Mouse (Mus musculus): Measurements from ENCODE around the gene Olfr926. TPM values are rescaled to one million over a fixed set of nuclear protein-coding genes. Genes with fewer than 3 reads are reported as not detected.
"Not testable (repeated sequence)": the region's sequence is repeated elsewhere in the genome, so short reads cannot be mapped to it uniquely, and the experiment has no call there.

The Olfr926 gene
- total and polyA plus RNA-seq, 3 experiments, result not detected

DNA sequence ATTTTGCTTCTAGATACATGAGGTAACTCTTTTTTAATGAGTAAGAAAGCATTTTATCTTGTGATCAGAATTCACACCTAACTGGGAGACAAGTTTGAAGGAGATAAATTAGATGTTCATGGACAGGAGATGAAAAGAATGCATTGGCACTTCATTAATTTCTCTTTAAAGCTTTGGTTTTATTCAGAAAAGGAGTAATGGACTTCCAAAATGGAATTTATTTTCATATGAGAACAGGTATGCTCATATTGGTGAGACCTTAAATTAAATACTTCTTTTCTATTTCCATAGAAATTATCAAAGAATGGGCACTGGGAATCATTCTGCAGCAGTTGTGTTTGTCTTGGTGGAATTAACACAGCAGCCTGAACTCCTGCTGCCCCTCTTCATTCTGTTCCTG, 22.2 kb upstream of the Olfr926 start, which contains the start of gene Olfr26:
TSS of gene Olfr26 (plus strand) at position 301 of the 400 bp plus-strand sequence.
- TF ChIP-seq MEF2A (IDR thresholded peaks at IDR 0.05; ENCODE audit: extremely low read depth, insufficient replicate concordance, low read depth, low read length, poor library complexity, severe bottlenecking) (no peak), CTCF (IDR thresholded peaks at IDR 0.05 in 2 of 3, conservative IDR thresholded peaks at IDR 0.05 in 1 of 3; ENCODE audit: control insufficient read depth in 1 of 3, insufficient read depth in 1 of 3, low read depth in 2 of 3, low read length in 3 of 3, poor library complexity in 1 of 3, severe bottlenecking in 1 of 3) (no peak)
- Histone ChIP-seq H3K27me3 (ENCODE audit: control insufficient read depth in 1 of 2, insufficient read depth in 2 of 2, low read length in 2 of 2) (no peaks in the 10 kb centered on the region; a peak in 1 of 4 replicates), H3K79me2 (ENCODE audit: control insufficient read depth, insufficient read depth, low read length, poor library complexity) (no peaks in the 10 kb centered on the region), H3K4me1 (ENCODE audit: control insufficient read depth in 1 of 2, insufficient read depth in 2 of 2, low read length in 2 of 2) (no peaks in the 10 kb centered on the region), H3K9me3 (replicated peaks; ENCODE audit: insufficient read depth, low read length) (no peaks in the 10 kb centered on the region), H3K27ac (ENCODE audit: control insufficient read depth, low read depth, low read length) (no peak within 1 kb of the TSS), H3K4me3 (ENCODE audit: control insufficient read depth in 1 of 2, insufficient read depth in 1 of 2, low read depth in 2 of 2, low read length in 2 of 2) (no peak within 1 kb of the TSS), H3K9ac (ENCODE audit: control insufficient read depth, low read depth, low read length, poor library complexity, severe bottlenecking) (no peak within 1 kb of the TSS), H3K36me3 (ENCODE audit: control insufficient read depth in 1 of 2, insufficient read depth in 2 of 2, low read length in 2 of 2) (no peaks in the 10 kb centered on the region)
- DNase-seq (ENCODE audit: low read depth, low spot score), result no peak

DNA sequence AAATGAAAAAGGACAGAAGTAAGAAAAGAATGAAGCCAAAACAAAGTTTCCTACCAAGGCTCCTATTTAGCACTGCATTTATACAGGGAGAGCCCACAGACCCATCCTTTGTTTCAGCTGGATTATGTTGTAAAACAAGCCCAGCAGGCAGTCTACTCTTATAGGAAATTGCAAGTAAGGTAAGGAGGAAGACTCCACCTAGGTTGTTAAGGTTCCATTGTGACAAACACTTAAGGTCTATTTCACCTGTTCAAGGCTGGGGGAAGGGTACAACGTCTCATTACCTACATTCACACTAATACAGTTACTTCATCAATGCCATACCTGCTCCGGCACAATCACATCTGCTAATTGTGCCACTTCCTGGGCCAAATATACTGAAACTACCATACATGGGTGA, 2.0 kb upstream of the Olfr926 start:
- H3K4me1 ChIP-seq (ENCODE audit: control insufficient read depth in 1 of 2, insufficient read depth in 2 of 2, low read length in 2 of 2); H3K9ac ChIP-seq (ENCODE audit: control insufficient read depth, low read depth, low read length, poor library complexity, severe bottlenecking); H3K36me3 ChIP-seq (ENCODE audit: control insufficient read depth in 1 of 2, insufficient read depth in 2 of 2, low read length in 2 of 2); H3K79me2 ChIP-seq (ENCODE audit: control insufficient read depth, insufficient read depth, low read length, poor library complexity); DNase-seq (ENCODE audit: low read depth, low spot score); H3K4me3 ChIP-seq (ENCODE audit: control insufficient read depth in 1 of 2, insufficient read depth in 1 of 2, low read depth in 2 of 2, low read length in 2 of 2); H3K27ac ChIP-seq (ENCODE audit: control insufficient read depth, low read depth, low read length); H3K9me3 ChIP-seq (replicated peaks; ENCODE audit: insufficient read depth, low read length); H3K27me3 ChIP-seq (ENCODE audit: control insufficient read depth in 1 of 2, insufficient read depth in 2 of 2, low read length in 2 of 2): not testable (repeated sequence)

Other genes with a start within 250 kb of the Olfr926 start
- gene Olfr916, start 217.3 kb upstream of the Olfr926 start, total RNA-seq (2012; rRNA removed), result not detected in 2 replicates
- gene Olfr916, start 217.3 kb upstream of the Olfr926 start, polyA plus RNA-seq (2012; ENCODE audit: insufficient read depth in 1 of 2, insufficient read length in 2 of 2, low read depth in 1 of 2, low replicate concordance in 2 of 2, missing spikeins in 1 of 2), result not detected
- gene Olfr917, start 211.3 kb upstream of the Olfr926 start, total RNA-seq (2012; rRNA removed), result not detected in 2 replicates
- not detected for gene Olfr917, start 211.3 kb upstream of the Olfr926 start, polyA plus RNA-seq (2012; ENCODE audit: insufficient read depth in 1 of 2, insufficient read length in 2 of 2, low read depth in 1 of 2, low replicate concordance in 2 of 2, missing spikeins in 1 of 2)
- gene Olfr918, start 202.5 kb upstream of the Olfr926 start, total RNA-seq (2012; rRNA removed), result not detected in 2 replicates
- under 1 TPM in 1 of 2 experiments, not detected in 1; 0.03 TPM for gene Olfr918, start 202.5 kb upstream of the Olfr926 start, polyA plus RNA-seq (2012; ENCODE audit: insufficient read depth in 1 of 2, insufficient read length in 2 of 2, low read depth in 1 of 2, low replicate concordance in 2 of 2, missing spikeins in 1 of 2)
- not detected in 2 replicates for gene Olfr919, start 173.5 kb upstream of the Olfr926 start, total RNA-seq (2012; rRNA removed)
- not detected for gene Olfr919, start 173.5 kb upstream of the Olfr926 start, polyA plus RNA-seq (2012; ENCODE audit: insufficient read depth in 1 of 2, insufficient read length in 2 of 2, low read depth in 1 of 2, low replicate concordance in 2 of 2, missing spikeins in 1 of 2)
- gene Vwa5a, start 158.9 kb upstream of the Olfr926 start, total RNA-seq (2012; rRNA removed), result 4.1 and 5.2 TPM in 2 replicates
- 1 to 10 TPM in 1 of 2 experiments, not detected in 1; 4.6 TPM for gene Vwa5a, start 158.9 kb upstream of the Olfr926 start, polyA plus RNA-seq (2012; ENCODE audit: insufficient read depth in 1 of 2, insufficient read length in 2 of 2, low read depth in 1 of 2, low replicate concordance in 2 of 2, missing spikeins in 1 of 2)
- not detected in 2 replicates for gene Olfr920, start 124.8 kb upstream of the Olfr926 start, total RNA-seq (2012; rRNA removed)
- gene Olfr920, start 124.8 kb upstream of the Olfr926 start, polyA plus RNA-seq (2012; ENCODE audit: insufficient read depth in 1 of 2, insufficient read length in 2 of 2, low read depth in 1 of 2, low replicate concordance in 2 of 2, missing spikeins in 1 of 2), result not detected
- not detected in 2 replicates for gene Olfr921, start 104.1 kb upstream of the Olfr926 start, total RNA-seq (2012; rRNA removed)
- not detected for gene Olfr921, start 104.1 kb upstream of the Olfr926 start, polyA plus RNA-seq (2012; ENCODE audit: insufficient read depth in 1 of 2, insufficient read length in 2 of 2, low read depth in 1 of 2, low replicate concordance in 2 of 2, missing spikeins in 1 of 2)
- not detected in 2 replicates for gene Olfr922, start 62.5 kb upstream of the Olfr926 start, total RNA-seq (2012; rRNA removed)
- not detected for gene Olfr922, start 62.5 kb upstream of the Olfr926 start, polyA plus RNA-seq (2012; ENCODE audit: insufficient read depth in 1 of 2, insufficient read length in 2 of 2, low read depth in 1 of 2, low replicate concordance in 2 of 2, missing spikeins in 1 of 2)
- gene Olfr923, start 50.6 kb upstream of the Olfr926 start, total RNA-seq (2012; rRNA removed), result not detected in 2 replicates
- not detected for gene Olfr923, start 50.6 kb upstream of the Olfr926 start, polyA plus RNA-seq (2012; ENCODE audit: insufficient read depth in 1 of 2, insufficient read length in 2 of 2, low read depth in 1 of 2, low replicate concordance in 2 of 2, missing spikeins in 1 of 2)
- gene Olfr924, start 32.7 kb upstream of the Olfr926 start, total RNA-seq (2012; rRNA removed), result not detected in 2 replicates
- gene Olfr924, start 32.7 kb upstream of the Olfr926 start, polyA plus RNA-seq (2012; ENCODE audit: insufficient read depth in 1 of 2, insufficient read length in 2 of 2, low read depth in 1 of 2, low replicate concordance in 2 of 2, missing spikeins in 1 of 2), result not detected
- gene Olfr26, start 22.1 kb upstream of the Olfr926 start, total RNA-seq (2012; rRNA removed), result not detected in 2 replicates
- gene Olfr26, start 22.1 kb upstream of the Olfr926 start, polyA plus RNA-seq (2012; ENCODE audit: insufficient read depth in 1 of 2, insufficient read length in 2 of 2, low read depth in 1 of 2, low replicate concordance in 2 of 2, missing spikeins in 1 of 2), result not detected
- not detected in 2 replicates for gene Olfr930, start 52.7 kb downstream of the Olfr926 start, total RNA-seq (2012; rRNA removed)
- not detected for gene Olfr930, start 52.7 kb downstream of the Olfr926 start, polyA plus RNA-seq (2012; ENCODE audit: insufficient read depth in 1 of 2, insufficient read length in 2 of 2, low read depth in 1 of 2, low replicate concordance in 2 of 2, missing spikeins in 1 of 2)
- not detected in 2 replicates for gene Olfr933, start 95.2 kb downstream of the Olfr926 start, total RNA-seq (2012; rRNA removed)
- not detected for gene Olfr933, start 95.2 kb downstream of the Olfr926 start, polyA plus RNA-seq (2012; ENCODE audit: insufficient read depth in 1 of 2, insufficient read length in 2 of 2, low read depth in 1 of 2, low replicate concordance in 2 of 2, missing spikeins in 1 of 2)
- not detected in 2 replicates for gene Olfr934, start 111.2 kb downstream of the Olfr926 start, total RNA-seq (2012; rRNA removed)
- not detected for gene Olfr934, start 111.2 kb downstream of the Olfr926 start, polyA plus RNA-seq (2012; ENCODE audit: insufficient read depth in 1 of 2, insufficient read length in 2 of 2, low read depth in 1 of 2, low replicate concordance in 2 of 2, missing spikeins in 1 of 2)
- not detected in 2 replicates for gene Olfr935, start 122.6 kb downstream of the Olfr926 start, total RNA-seq (2012; rRNA removed)
- not detected for gene Olfr935, start 122.6 kb downstream of the Olfr926 start, polyA plus RNA-seq (2012; ENCODE audit: insufficient read depth in 1 of 2, insufficient read length in 2 of 2, low read depth in 1 of 2, low replicate concordance in 2 of 2, missing spikeins in 1 of 2)
- gene Olfr146, start 146.3 kb downstream of the Olfr926 start, total RNA-seq (2012; rRNA removed), result not detected in 2 replicates
- gene Olfr146, start 146.3 kb downstream of the Olfr926 start, polyA plus RNA-seq (2012; ENCODE audit: insufficient read depth in 1 of 2, insufficient read length in 2 of 2, low read depth in 1 of 2, low replicate concordance in 2 of 2, missing spikeins in 1 of 2), result not detected
- gene Olfr937, start 187.8 kb downstream of the Olfr926 start, total RNA-seq (2012; rRNA removed), result not detected in 2 replicates
- not detected for gene Olfr937, start 187.8 kb downstream of the Olfr926 start, polyA plus RNA-seq (2012; ENCODE audit: insufficient read depth in 1 of 2, insufficient read length in 2 of 2, low read depth in 1 of 2, low replicate concordance in 2 of 2, missing spikeins in 1 of 2)
- gene Olfr938, start 201.8 kb downstream of the Olfr926 start, total RNA-seq (2012; rRNA removed), result not detected in 2 replicates
- gene Olfr938, start 201.8 kb downstream of the Olfr926 start, polyA plus RNA-seq (2012; ENCODE audit: insufficient read depth in 1 of 2, insufficient read length in 2 of 2, low read depth in 1 of 2, low replicate concordance in 2 of 2, missing spikeins in 1 of 2), result not detected

Data from MEL (cell line).